Mouse (Mus musculus) C2C12 (cell line): ENCODE results near the gene Tgfb2.

Source experiments
- CTCF ChIP-seq: IDR thresholded peaks from one replicate; pipeline ENCODE4 v1.5.1; 2011; ENCODE audit not compliant: control insufficient read depth, insufficient read depth, insufficient read length
- MAX ChIP-seq: IDR thresholded peaks from one replicate; pipeline ENCODE4 v1.6.1; 2011; ENCODE audit warnings: mild to moderate bottlenecking, control low read depth
- MYOD1 ChIP-seq: IDR thresholded peaks from one replicate; pipeline ENCODE4 v1.6.1; 2011; ENCODE audit warnings: low read depth; ENCODE audit not compliant: control insufficient read depth, insufficient read length

DNA sequence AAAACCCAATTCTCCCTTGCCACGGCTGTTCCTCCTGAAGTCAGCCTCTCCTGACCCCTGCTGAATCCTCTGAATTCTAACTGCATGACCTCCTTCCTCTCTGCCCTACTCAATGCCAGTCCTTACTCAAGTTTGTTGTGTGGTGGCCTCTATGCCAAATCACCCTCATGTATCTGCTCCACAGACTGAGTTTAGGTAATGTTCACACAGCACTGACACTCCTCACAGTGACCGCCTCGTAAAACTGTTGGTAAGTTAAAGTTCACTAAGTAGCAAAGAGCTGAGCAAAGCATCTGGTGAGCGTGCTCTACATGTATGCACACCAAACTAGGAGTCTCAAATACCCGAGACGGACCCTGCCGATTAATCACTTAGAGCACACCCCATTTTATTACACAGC, 20.3 kb upstream of the Tgfb2 start:
- no peak for TF ChIP-seq MAX
- TF ChIP-seq CTCF, result no peak
- no peak for TF ChIP-seq MYOD1
